Mouse (Mus musculus) neural tube, embryonic 12.5 days (tissue): ENCODE results near the gene Ocln. TPM values are rescaled to one million over a fixed set of nuclear protein-coding genes. Genes with fewer than 3 reads are reported as not detected.
"Not testable (repeated sequence)": the region's sequence is repeated elsewhere in the genome, so short reads cannot be mapped to it uniquely, and the experiment has no call there.

Source experiments
- ATAC-seq: fragments of 200-750 bp; cut with Nextera tagmentation; 2 replicates; pipeline ENCODE4 v1.8.0; 2017; ENCODE audit warnings: low read depth, mild to moderate bottlenecking, moderate TSS enrichment, moderate library complexity; ENCODE audit not compliant: low FRiP score
- H3K27ac ChIP-seq: fragments of 300-500 bp; sonication (generic); 2 replicates; pipeline ENCODE4 v1.5.1; 2016
- H3K27me3 ChIP-seq: fragments of 300-500 bp; sonication (generic); replicated peaks from 2 replicates; pipeline ENCODE4 v1.6.1; 2016; ENCODE audit warnings: mild to moderate bottlenecking
- H3K36me3 ChIP-seq: fragments of 300-500 bp; sonication (generic); 2 replicates; pipeline ENCODE4 v1.6.1; 2016; ENCODE audit warnings: mild to moderate bottlenecking
- H3K4me1 ChIP-seq: fragments of 300-500 bp; sonication (generic); 2 replicates; pipeline ENCODE4 v1.6.1; 2016
- H3K4me2 ChIP-seq: fragments of 300-500 bp; sonication (generic); replicated peaks from 2 replicates; pipeline ENCODE4 v1.6.1; 2016; ENCODE audit warnings: mild to moderate bottlenecking
- H3K4me3 ChIP-seq: fragments of 300-500 bp; sonication (generic); 2 replicates; pipeline ENCODE4 v1.5.1; 2016
- H3K9ac ChIP-seq: fragments of 300-500 bp; sonication (generic); 2 replicates; pipeline ENCODE4 v1.6.1; 2016; ENCODE audit warnings: mild to moderate bottlenecking
- H3K9me3 ChIP-seq: fragments of 300-500 bp; sonication (generic); 2 replicates; pipeline ENCODE4 v1.6.1; 2016; ENCODE audit warnings: mild to moderate bottlenecking
- WGBS: fragments of 180-500 bp; shearing (Covaris S2); methylation state at CpG from one replicate; pipeline ENCODE4 v1.1.7; 2016; 5-methylcytosine and 5-hydroxymethylcytosine counted together
- polyA plus RNA-seq: library from polyadenylated mRNA; unstranded; fragments of >200 nt; fragmentation: Nextera tagmentation; extraction: Ambion mirVana; gene quantifications from 2 replicates; pipeline ENCODE4 v1.2.1, GENCODE M21; 2016

Gene Ocln
- polyA plus RNA-seq, 1 experiment from 2014 or later = 1.6 TPM

GRCm38 (mm10) chr13:100511860-100512364 is 40.6 kb downstream of the Ocln start:
- Histone ChIP-seq H3K9ac (no peak overlapping the region), H3K36me3 (no peaks in the 10 kb centered on the region), H3K9me3 (no peaks in the 10 kb centered on the region), H3K27me3 (no peaks in the 10 kb centered on the region), H3K27ac (no peak overlapping the region), H3K4me3 (no peak overlapping the region), H3K4me1 (no peaks in the 10 kb centered on the region), H3K4me2 (no peak overlapping the region)
- WGBS = 85% methylated on average over 4 of the region's 4 CpGs
- ATAC-seq = no peak

- no peak overlapping the region for H3K4me2 ChIP-seq
- H3K27me3 ChIP-seq = no peaks in the 10 kb centered on the region
- no peak overlapping the region for H3K9ac ChIP-seq
- no peak overlapping the region for H3K27ac ChIP-seq
- H3K4me3 ChIP-seq = no peak overlapping the region
- H3K36me3 ChIP-seq = no peaks in the 10 kb centered on the region
- 79% methylated on average over 7 of the region's 7 CpGs for WGBS
- no peaks in the 10 kb centered on the region for H3K9me3 ChIP-seq
- ATAC-seq = no peak
- H3K4me1 ChIP-seq = no peaks in the 10 kb centered on the region
Observed at GRCm38 (mm10) chr13:100511146-100511859, 41.2 kb downstream of the Ocln start.

- not testable (repeated sequence) for H3K4me1 ChIP-seq, H3K4me3 ChIP-seq, ATAC-seq, H3K27me3 ChIP-seq, H3K4me2 ChIP-seq, H3K9me3 ChIP-seq, H3K27ac ChIP-seq, H3K36me3 ChIP-seq, H3K9ac ChIP-seq
Observed at GRCm38 (mm10) chr13:100499625-100500024, 52.9 kb downstream of the Ocln start.

- WGBS = 89% methylated on average over 4 of the region's 4 CpGs
- H3K4me2 ChIP-seq = no peak overlapping the region
- no peaks in the 10 kb centered on the region for H3K36me3 ChIP-seq
- H3K4me1 ChIP-seq = peaks cover 12% of the 10 kb centered on the region
- no peak overlapping the region for H3K27ac ChIP-seq
- no peak overlapping the region for H3K9ac ChIP-seq
- no peaks in the 10 kb centered on the region for H3K27me3 ChIP-seq
- H3K9me3 ChIP-seq = no peaks in the 10 kb centered on the region
- H3K4me3 ChIP-seq = no peak overlapping the region
- ATAC-seq = no peak
Observed at GRCm38 (mm10) chr13:100495337-100495736, 57.2 kb downstream of the Ocln start.

- not testable (repeated sequence) for H3K9me3 ChIP-seq, ATAC-seq, H3K4me2 ChIP-seq, H3K4me3 ChIP-seq, H3K27ac ChIP-seq, H3K36me3 ChIP-seq, H3K9ac ChIP-seq, H3K27me3 ChIP-seq
- WGBS = 70% methylated on average over 8 of the region's 8 CpGs
- H3K4me1 ChIP-seq = peaks cover 12% of the 10 kb centered on the region
Observed at GRCm38 (mm10) chr13:100494370-100494769, 58.1 kb downstream of the Ocln start.

- H3K4me3 ChIP-seq = no peak overlapping the region
- no peak overlapping the region for H3K4me2 ChIP-seq
- H3K9ac ChIP-seq = no peak overlapping the region
- no peak overlapping the region for H3K27ac ChIP-seq
- 75% methylated on average over 8 of the region's 8 CpGs for WGBS
- H3K9me3 ChIP-seq = no peaks in the 10 kb centered on the region
- H3K27me3 ChIP-seq = no peaks in the 10 kb centered on the region
- ATAC-seq = no peak
- peaks cover 12% of the 10 kb centered on the region for H3K4me1 ChIP-seq
- H3K36me3 ChIP-seq = peaks cover 2% of the 10 kb centered on the region
Observed at GRCm38 (mm10) chr13:100493313-100493712, 59.2 kb downstream of the Ocln start.

- Histone ChIP-seq H3K27me3 (no peaks in the 10 kb centered on the region), H3K27ac (peak within 1 kb of the TSS; percentile 74)
Observed at GRCm38 (mm10) chr13:100492061-100492787, 60.3 kb downstream of the Ocln start, which contains the start of gene Gtf2h2. Gene Gtf2h2 (minus strand): TSS chr13:100492579.

GRCm38 (mm10) chr13:100491623-100492022 is 60.9 kb downstream of the Ocln start:
- Histone ChIP-seq H3K27me3 (no peaks in the 10 kb centered on the region), H3K9ac (peak overlapping the region; percentile 82), H3K36me3 (peaks cover 18% of the 10 kb centered on the region), H3K27ac (no peak overlapping the region; the same call in 1 of the 2 replicates), H3K4me3 (peak overlapping the region; percentile 95), H3K9me3 (no peaks in the 10 kb centered on the region), H3K4me2 (peak overlapping the region; percentile 73), H3K4me1 (peaks cover 12% of the 10 kb centered on the region)
- WGBS = 14% methylated on average over 6 of the region's 6 CpGs
- peak; percentile 37; the same call in 1 of the 2 replicates for ATAC-seq

More at GRCm38 (mm10) chr13:100492061-100492787, 60.3 kb downstream of the Ocln start, which contains the start of gene Gtf2h2:
- Histone ChIP-seq H3K4me3 (peak within 1 kb of the TSS; percentile 95), H3K4me2 (peak within 1 kb of the TSS; percentile 73), H3K36me3 (peaks cover 13% of the 10 kb centered on the region), H3K9me3 (no peaks in the 10 kb centered on the region), H3K4me1 (peaks cover 12% of the 10 kb centered on the region), H3K9ac (peak within 1 kb of the TSS; percentile 82)
- ATAC-seq = peak; percentile 88
- WGBS = under 1% methylated on average over 51 of the region's 51 CpGs

GRCm38 (mm10) chr13:100490424-100490823 is 62.1 kb downstream of the Ocln start:
- 92% methylated on average over 5 of the region's 5 CpGs for WGBS

GRCm38 (mm10) chr13:100483610-100484009 is 68.9 kb downstream of the Ocln start:
- H3K27ac ChIP-seq = no peak overlapping the region
- no peak for ATAC-seq
- H3K36me3 ChIP-seq = peaks cover 56% of the 10 kb centered on the region
- no peaks in the 10 kb centered on the region for H3K9me3 ChIP-seq
- no peaks in the 10 kb centered on the region for H3K4me1 ChIP-seq
- no peak overlapping the region for H3K4me2 ChIP-seq
- no peaks in the 10 kb centered on the region for H3K27me3 ChIP-seq
- no peak overlapping the region for H3K9ac ChIP-seq
- H3K4me3 ChIP-seq = no peak overlapping the region
- 96% methylated on average over 7 of the region's 7 CpGs for WGBS

More at GRCm38 (mm10) chr13:100490424-100490823, 62.1 kb downstream of the Ocln start:
- H3K4me2 ChIP-seq = no peak overlapping the region
- H3K27ac ChIP-seq = no peak overlapping the region
- H3K4me1 ChIP-seq = peaks cover 12% of the 10 kb centered on the region
- no peak overlapping the region for H3K4me3 ChIP-seq
- H3K9me3 ChIP-seq = no peaks in the 10 kb centered on the region
- H3K36me3 ChIP-seq = peaks cover 23% of the 10 kb centered on the region
- no peak for ATAC-seq
- no peaks in the 10 kb centered on the region for H3K27me3 ChIP-seq
- H3K9ac ChIP-seq = no peak overlapping the region

GRCm38 (mm10) chr13:100463527-100464222 is 88.8 kb downstream of the Ocln start:
- Histone ChIP-seq H3K9me3 (0 out of 2 replicates have a peak, but pooled peaks cover 3% of the 10 kb centered on the region), H3K36me3 (peaks cover 55% of the 10 kb centered on the region), H3K27me3 (no peaks in the 10 kb centered on the region), H3K4me1 (no peaks in the 10 kb centered on the region), H3K9ac (no peak overlapping the region), H3K27ac (no peak overlapping the region), H3K4me3 (no peak overlapping the region), H3K4me2 (no peak overlapping the region)
- no peak for ATAC-seq
- 92% methylated on average over 2 of the region's 2 CpGs for WGBS

GRCm38 (mm10) chr13:100461336-100461735 is 91.2 kb downstream of the Ocln start:
- 64% methylated on average over 3 of the region's 3 CpGs for WGBS
- Histone ChIP-seq H3K9ac (no peak overlapping the region), H3K9me3 (no peaks in the 10 kb centered on the region), H3K36me3 (peaks cover 34% of the 10 kb centered on the region), H3K27ac (no peak overlapping the region), H3K4me2 (no peak overlapping the region), H3K4me1 (no peaks in the 10 kb centered on the region), H3K4me3 (no peak overlapping the region), H3K27me3 (no peaks in the 10 kb centered on the region)
- ATAC-seq = no peak
